Mouse (Mus musculus): Measurements from ENCODE around the gene Khdrbs2.
"Not testable (repeated sequence)": the region's sequence is repeated elsewhere in the genome, so short reads cannot be mapped to it uniquely, and the experiment has no call there.

Gene Khdrbs2

GRCm38 (mm10) chr1:32471022-32471421 lies 298.5 kb downstream of the Khdrbs2 start:
- no peak for DNase-seq (ENCODE audit: low spot score)

GRCm38 (mm10) chr1:32471502-32472214 lies 299.1 kb downstream of the Khdrbs2 start:
- no peak for DNase-seq (ENCODE audit: low spot score)

- no peak for DNase-seq (ENCODE audit: low spot score)
Measured at GRCm38 (mm10) chr1:32487944-32488343, 315.4 kb downstream of the Khdrbs2 start.

- no peak for DNase-seq (ENCODE audit: low spot score)
Measured at GRCm38 (mm10) chr1:32503381-32503780, 330.9 kb downstream of the Khdrbs2 start.

GRCm38 (mm10) chr1:32547194-32547593 lies 374.7 kb downstream of the Khdrbs2 start, which contains the start of gene Gm5415:
TSS of gene Gm5415 (minus strand) at chr1:32547294.
- DNase-seq (ENCODE audit: low spot score) = not testable (repeated sequence)

- DNase-seq (ENCODE audit: low spot score) = no peak
Measured at GRCm38 (mm10) chr1:32553459-32553858, 380.9 kb downstream of the Khdrbs2 start.

GRCm38 (mm10) chr1:32553925-32554324 lies 381.4 kb downstream of the Khdrbs2 start:
- DNase-seq (ENCODE audit: low spot score) = peak; percentile 5

- no peak for DNase-seq (ENCODE audit: low spot score)
Measured at GRCm38 (mm10) chr1:32568901-32569300, 396.4 kb downstream of the Khdrbs2 start.

GRCm38 (mm10) chr1:32626060-32626459 lies 453.5 kb downstream of the Khdrbs2 start:
- no peak for DNase-seq (ENCODE audit: low spot score)

GRCm38 (mm10) chr1:32632415-32633354 lies 460.2 kb downstream of the Khdrbs2 start:
- DNase-seq (ENCODE audit: low spot score) = no peak

GRCm38 (mm10) chr1:32633404-32633803 lies 460.9 kb downstream of the Khdrbs2 start:
- DNase-seq (ENCODE audit: low spot score) = no peak

- DNase-seq (ENCODE audit: low spot score) = no peak
Measured at GRCm38 (mm10) chr1:32639118-32639517, 466.6 kb downstream of the Khdrbs2 start.

GRCm38 (mm10) chr1:32649647-32650209 lies 477.2 kb downstream of the Khdrbs2 start:
- DNase-seq (ENCODE audit: low spot score) = no peak

- DNase-seq (ENCODE audit: low spot score) = no peak
Measured at GRCm38 (mm10) chr1:32693806-32694205, 521.3 kb downstream of the Khdrbs2 start.

GRCm38 (mm10) chr1:32700132-32700531 lies 527.6 kb downstream of the Khdrbs2 start:
- DNase-seq (ENCODE audit: low spot score) = no peak

- DNase-seq (ENCODE audit: low spot score) = no peak
Measured at GRCm38 (mm10) chr1:32701267-32701666, 528.8 kb downstream of the Khdrbs2 start.
